Mouse (Mus musculus) CD8-positive naive resting alpha-beta T cell, adult 57 days (primary cell): ENCODE results near the gene Rtn4. TPM values are rescaled to one million over a fixed set of nuclear protein-coding genes. Genes with fewer than 3 reads are reported as not detected.

Source experiments
- total RNA-seq: library from RNA; stranded (reverse); gene quantifications from one replicate; pipeline ENCODE4 v1.2.4, GENCODE M21; 2023

The Rtn4 gene
- total RNA-seq, result 82.1 TPM

DNA sequence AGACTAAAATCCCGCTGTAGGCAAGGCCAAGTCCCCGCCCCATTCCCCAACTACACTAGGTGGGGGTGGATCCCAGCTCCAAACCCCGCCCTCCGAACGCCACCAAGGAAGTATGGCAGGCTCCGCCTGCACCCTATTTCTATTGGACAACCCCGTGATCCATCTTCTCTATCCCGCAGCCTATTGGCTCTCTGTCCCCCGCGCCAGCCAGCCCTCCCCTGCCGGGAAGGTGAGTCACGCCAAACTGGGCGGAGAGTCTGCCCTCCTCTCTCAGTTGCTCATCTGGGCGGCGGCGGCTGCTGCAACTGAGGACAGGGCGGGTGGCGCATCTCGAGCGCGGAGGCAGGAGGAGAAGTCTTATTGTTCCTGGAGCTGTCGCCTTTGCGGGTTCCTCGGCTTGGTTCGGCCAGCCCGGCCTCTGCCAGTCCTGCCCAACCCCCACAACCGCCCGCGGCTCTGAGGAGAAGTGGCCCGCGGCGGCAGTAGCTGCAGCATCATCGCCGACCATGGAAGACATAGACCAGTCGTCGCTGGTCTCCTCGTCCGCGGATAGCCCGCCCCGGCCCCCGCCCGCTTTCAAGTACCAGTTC, at the start of gene Rtn4:
TSS of gene Rtn4 (plus strand) at position 265 of the 590 bp plus-strand sequence.

Other genes starting within 250 kb of the Rtn4 start
- 20.0 TPM for gene Prorsd1, start 177.9 kb upstream of the Rtn4 start, total RNA-seq
- gene Mtif2, start 166.5 kb upstream of the Rtn4 start, total RNA-seq, result 25.1 TPM
- 0.64 TPM for gene Clhc1, start 145.0 kb upstream of the Rtn4 start, total RNA-seq
- 2,028 TPM for gene Rps27a, start 144.8 kb upstream of the Rtn4 start, total RNA-seq
- gene 4931440F15Rik, start 132.7 kb downstream of the Rtn4 start, total RNA-seq, result not detected